Mouse (Mus musculus) testis, adult 2 months (tissue): Measurements from ENCODE around the gene Adssl1.
A peak's percentile ranks its signal among the peaks of the same experiment; 100 is the strongest.

ENCODE experiments used
- CTCF ChIP-seq: fragments of 200-500 bp; IDR thresholded peaks from 2 replicates; pipeline ENCODE4 v1.5.1; 2012; ENCODE audit warnings: low read depth, mild to moderate bottlenecking, inconsistent platforms, low read length, moderate library complexity; ENCODE audit not compliant: control insufficient read depth, insufficient read depth, insufficient replicate concordance
- POLR2A ChIP-seq: fragments of 200-500 bp; IDR thresholded peaks from 2 replicates; pipeline ENCODE4 v1.6.1; 2012; ENCODE audit warnings: low read depth, mild to moderate bottlenecking, inconsistent platforms, low read length, moderate library complexity; ENCODE audit not compliant: control insufficient read depth

GRCm38 (mm10) chr12:112644180-112644854, 24.5 kb downstream of the Adssl1 start, which contains the start of gene Siva1:
- TF ChIP-seq CTCF (no peak), POLR2A (peak; percentile 17; the same call in 1 of the 2 replicates)
